Mouse (Mus musculus) forebrain, embryonic 15.5 days (tissue): ENCODE measurements around the gene Sh3pxd2a. TPM values are rescaled to one million over a fixed set of nuclear protein-coding genes. Genes with fewer than 3 reads are reported as not detected.

Source experiments
- ATAC-seq: fragments of 200-750 bp; cut with Nextera tagmentation; replicated peaks from 2 replicates; pipeline ENCODE4 v1.8.0; 2017; ENCODE audit warnings: mild to moderate bottlenecking, moderate TSS enrichment, moderate library complexity
- H3K27ac ChIP-seq: fragments of 300-500 bp; sonication (generic); replicated peaks from 2 replicates; pipeline ENCODE4 v1.5.1; 2015; ENCODE audit warnings: mild to moderate bottlenecking, inconsistent platforms
- H3K27me3 ChIP-seq: fragments of 300-500 bp; sonication (generic); 2 replicates; pipeline ENCODE4 v1.6.1; 2015; ENCODE audit warnings: inconsistent platforms
- H3K36me3 ChIP-seq: fragments of 300-500 bp; sonication (generic); 2 replicates; pipeline ENCODE4 v1.6.1; 2015; ENCODE audit warnings: mild to moderate bottlenecking, inconsistent platforms
- H3K4me1 ChIP-seq: fragments of 300-500 bp; sonication (generic); 2 replicates; pipeline ENCODE4 v1.6.1; 2015; ENCODE audit warnings: inconsistent platforms
- H3K4me2 ChIP-seq: fragments of 300-500 bp; sonication (generic); replicated peaks from 2 replicates; pipeline ENCODE4 v1.6.1; 2015; ENCODE audit warnings: mild to moderate bottlenecking, inconsistent platforms
- H3K4me3 ChIP-seq: fragments of 300-500 bp; sonication (generic); 2 replicates; pipeline ENCODE4 v1.5.1; 2015; ENCODE audit warnings: mild to moderate bottlenecking, inconsistent platforms
- H3K9ac ChIP-seq: fragments of 300-500 bp; sonication (generic); replicated peaks from 2 replicates; pipeline ENCODE4 v1.6.1; 2015; ENCODE audit warnings: mild to moderate bottlenecking, inconsistent platforms
- H3K9me3 ChIP-seq: fragments of 300-500 bp; sonication (generic); 2 replicates; pipeline ENCODE4 v1.6.1; 2016; ENCODE audit warnings: inconsistent platforms
- WGBS: fragments of 180-500 bp; shearing (Covaris S2); methylation state at CpG from one replicate; pipeline ENCODE4 v1.1.7; 2015; ENCODE audit warnings: mixed read lengths; 5-methylcytosine and 5-hydroxymethylcytosine counted together
- polyA plus RNA-seq: library from polyadenylated mRNA; unstranded; fragments of >200 nt; fragmentation: Nextera tagmentation; extraction: Ambion mirVana; gene quantifications from 2 replicates; pipeline ENCODE4 v1.2.1, GENCODE M21; 2015

The Sh3pxd2a gene
- polyA plus RNA-seq, 1 experiment from 2014 or later, result 2.0 TPM

DNA sequence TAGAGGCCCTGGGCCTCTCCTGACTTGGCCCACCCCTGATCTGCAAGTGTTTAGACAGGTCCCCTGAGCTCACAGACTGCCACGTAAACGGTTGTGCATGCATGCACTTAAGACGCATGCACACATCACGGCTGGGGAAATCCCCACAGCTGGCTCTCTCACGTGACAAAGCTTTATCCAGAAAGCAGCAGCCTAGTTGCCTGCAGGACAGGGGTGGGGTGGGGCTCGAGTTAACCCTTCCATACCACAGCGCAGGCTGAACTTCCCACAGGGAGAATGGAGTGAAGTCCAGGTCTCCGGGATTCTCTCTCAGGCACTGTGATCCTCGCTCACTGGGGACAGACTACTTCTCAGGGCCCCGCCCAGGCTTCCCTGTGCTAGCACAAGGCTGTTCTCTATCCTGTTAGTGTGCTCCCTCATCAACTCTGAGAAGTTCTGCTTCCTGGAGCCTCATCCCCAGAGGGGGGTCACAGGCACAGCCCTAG, 133.4 kb downstream of the Sh3pxd2a start:
- Histone ChIP-seq H3K9me3 (no peaks in the 10 kb centered on the region), H3K4me3 (no peak overlapping the region), H3K27me3 (no peaks in the 10 kb centered on the region), H3K4me1 (peaks cover 25% of the 10 kb centered on the region), H3K9ac (no peak overlapping the region), H3K27ac (0 out of 2 replicates have a peak overlapping the region, but pooled peaks have one; percentile 23), H3K36me3 (no peaks in the 10 kb centered on the region), H3K4me2 (no peak overlapping the region)
- ATAC-seq, result peak; percentile 62
- WGBS, result 19% methylated on average over 10 of the region's 10 CpGs

DNA sequence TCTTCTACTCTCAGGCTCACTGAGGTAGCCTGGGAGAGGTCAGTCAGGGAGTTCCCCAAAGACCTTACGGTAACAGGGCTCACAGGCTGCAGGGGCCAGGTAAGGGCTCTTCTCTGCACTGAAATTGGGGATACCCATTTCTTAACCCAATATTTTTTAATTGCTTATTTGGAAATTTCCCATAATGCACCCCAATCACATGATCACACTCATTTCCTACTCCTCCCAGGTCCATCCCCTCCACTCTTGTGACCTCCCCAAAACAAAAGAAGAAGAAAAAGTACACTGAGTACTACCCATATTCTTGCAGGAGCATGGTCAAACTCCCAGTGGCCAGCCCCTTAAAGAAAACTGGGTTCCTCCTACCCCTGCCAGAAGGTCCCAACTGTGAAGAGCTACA, 135.1 kb downstream of the Sh3pxd2a start:
- 89% methylated on average over 1 of the region's 1 CpGs for WGBS
- no peaks in the 10 kb centered on the region for H3K9me3 ChIP-seq
- H3K4me3 ChIP-seq, result no peak overlapping the region
- H3K36me3 ChIP-seq, result no peaks in the 10 kb centered on the region
- peaks cover 13% of the 10 kb centered on the region for H3K4me1 ChIP-seq
- no peak overlapping the region for H3K9ac ChIP-seq
- no peak overlapping the region for H3K27ac ChIP-seq
- no peak overlapping the region for H3K4me2 ChIP-seq
- H3K27me3 ChIP-seq, result no peaks in the 10 kb centered on the region
- no peak for ATAC-seq

DNA sequence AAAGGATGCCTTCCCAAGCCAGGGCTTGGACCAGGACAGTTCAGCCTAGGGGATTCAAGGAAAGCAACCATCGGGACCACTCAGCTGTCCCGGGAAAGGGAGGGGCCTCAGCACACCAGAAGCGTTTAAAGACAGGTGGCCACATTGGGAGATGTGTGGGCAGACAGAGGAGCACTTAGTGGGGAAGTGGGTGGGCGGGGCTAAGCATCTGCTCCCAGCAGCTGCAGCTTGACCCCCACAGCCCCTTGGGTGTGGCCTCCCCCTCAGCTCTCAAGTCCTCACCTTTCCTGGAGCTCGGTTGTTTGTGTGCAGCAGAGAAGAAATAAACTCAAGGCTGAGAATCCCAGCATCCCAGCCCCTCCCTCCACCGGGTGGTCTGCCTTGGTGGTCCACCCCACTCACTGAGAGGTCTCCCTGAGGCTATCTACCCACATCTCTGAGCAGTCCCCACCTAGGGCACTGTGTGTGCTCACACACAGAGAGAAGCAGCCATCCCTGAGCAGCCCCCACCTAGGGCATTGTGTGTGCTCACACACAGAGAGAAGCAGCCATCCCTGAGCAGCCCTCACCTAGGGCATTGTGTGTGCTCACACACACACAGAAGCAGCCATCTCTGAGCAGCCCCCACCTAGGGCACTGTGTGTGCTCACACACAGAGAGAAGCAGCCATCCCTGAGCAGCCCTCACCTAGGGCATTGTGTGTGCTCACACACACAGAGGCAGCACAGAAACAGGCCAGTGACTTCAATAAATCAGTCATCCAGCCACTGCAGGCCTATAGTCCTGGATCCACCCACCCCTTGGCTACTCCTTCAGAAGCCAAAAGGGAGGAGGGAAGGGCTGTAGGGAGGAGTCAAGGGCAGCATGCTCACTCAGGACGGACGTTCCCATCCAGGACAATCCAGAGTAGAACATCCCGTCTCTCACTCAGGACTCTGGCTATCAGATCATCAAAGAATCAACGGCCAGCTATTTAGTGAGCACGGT, 136.0 kb downstream of the Sh3pxd2a start:
- H3K27me3 ChIP-seq, result no peaks in the 10 kb centered on the region
- no peaks in the 10 kb centered on the region for H3K36me3 ChIP-seq
- H3K4me3 ChIP-seq, result no peak overlapping the region
- no peaks in the 10 kb centered on the region for H3K9me3 ChIP-seq
- WGBS, result 36% methylated on average over 11 of the region's 11 CpGs
- H3K4me2 ChIP-seq, result no peak overlapping the region
- ATAC-seq, result peak; percentile 26
- H3K9ac ChIP-seq, result no peak overlapping the region
- H3K27ac ChIP-seq, result no peak overlapping the region
- peaks cover 13% of the 10 kb centered on the region for H3K4me1 ChIP-seq

DNA sequence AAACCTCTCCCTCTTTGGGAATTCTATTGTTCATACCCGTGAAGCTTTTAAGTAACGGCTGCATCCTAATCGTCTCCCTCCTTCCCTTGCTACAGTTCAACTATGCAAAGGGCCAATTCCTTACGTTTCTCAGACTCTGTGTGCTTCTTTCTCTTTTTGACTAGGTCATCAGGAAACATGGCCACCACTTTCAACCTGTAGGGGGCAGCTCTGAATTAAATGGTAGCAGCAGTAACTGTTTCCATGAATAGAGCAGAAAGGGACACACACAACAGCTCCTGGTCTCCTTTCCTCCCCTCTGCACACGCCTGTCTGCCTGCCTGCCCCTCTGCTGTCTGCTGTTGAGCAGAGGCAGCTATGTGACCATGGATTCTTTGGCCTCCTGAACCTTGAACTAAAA, 138.3 kb downstream of the Sh3pxd2a start:
- H3K27ac ChIP-seq, result no peak overlapping the region
- no peak overlapping the region for H3K9ac ChIP-seq
- no peak overlapping the region for H3K4me2 ChIP-seq
- no peaks in the 10 kb centered on the region for H3K36me3 ChIP-seq
- 26% methylated on average over 5 of the region's 5 CpGs for WGBS
- H3K9me3 ChIP-seq, result no peaks in the 10 kb centered on the region
- no peak overlapping the region for H3K4me3 ChIP-seq
- peaks cover 10% of the 10 kb centered on the region for H3K4me1 ChIP-seq
- no peak for ATAC-seq
- no peaks in the 10 kb centered on the region for H3K27me3 ChIP-seq

DNA sequence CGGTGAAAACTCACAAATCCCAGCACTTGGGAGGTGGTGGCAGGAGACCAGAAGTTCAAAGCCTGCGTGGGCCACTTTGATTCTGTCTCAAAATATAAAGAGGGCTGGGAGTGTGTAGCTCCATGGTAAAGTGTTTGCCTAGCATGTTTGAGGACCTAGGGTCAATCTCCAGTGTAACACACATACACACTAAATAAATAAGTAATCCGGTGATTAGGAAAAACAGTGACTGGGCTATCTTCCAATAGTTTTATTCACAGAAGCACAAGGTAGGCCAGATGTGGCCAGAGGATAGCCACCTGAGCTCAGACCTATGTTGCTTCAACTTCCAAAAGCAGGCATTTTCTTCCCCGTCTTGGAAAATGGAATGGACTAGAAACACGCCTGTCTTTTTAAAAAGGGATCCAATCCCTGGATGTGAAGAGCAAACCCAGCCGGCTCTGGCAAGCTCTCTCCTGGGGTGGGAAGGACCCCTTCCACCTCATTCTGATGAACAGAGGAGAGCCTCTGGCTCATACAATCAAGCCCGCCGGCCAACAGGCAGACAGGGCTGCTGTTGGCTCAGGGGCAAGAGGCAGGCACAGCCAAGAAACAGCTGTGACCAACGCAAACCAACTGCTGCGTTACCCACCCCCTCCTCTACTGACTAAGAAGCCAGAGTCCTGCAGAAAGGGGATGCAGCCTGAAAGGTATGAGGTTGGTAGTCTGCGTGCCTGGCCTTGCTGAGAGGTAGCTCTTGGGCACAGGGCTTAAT, 140.9 kb downstream of the Sh3pxd2a start:
- Histone ChIP-seq H3K9me3 (no peaks in the 10 kb centered on the region), H3K27me3 (no peaks in the 10 kb centered on the region), H3K4me1 (peaks cover 14% of the 10 kb centered on the region), H3K4me3 (no peak overlapping the region), H3K36me3 (no peaks in the 10 kb centered on the region), H3K9ac (no peak overlapping the region), H3K4me2 (no peak overlapping the region), H3K27ac (no peak overlapping the region)
- WGBS, result 66% methylated on average over 11 of the region's 11 CpGs
- no peak for ATAC-seq

DNA sequence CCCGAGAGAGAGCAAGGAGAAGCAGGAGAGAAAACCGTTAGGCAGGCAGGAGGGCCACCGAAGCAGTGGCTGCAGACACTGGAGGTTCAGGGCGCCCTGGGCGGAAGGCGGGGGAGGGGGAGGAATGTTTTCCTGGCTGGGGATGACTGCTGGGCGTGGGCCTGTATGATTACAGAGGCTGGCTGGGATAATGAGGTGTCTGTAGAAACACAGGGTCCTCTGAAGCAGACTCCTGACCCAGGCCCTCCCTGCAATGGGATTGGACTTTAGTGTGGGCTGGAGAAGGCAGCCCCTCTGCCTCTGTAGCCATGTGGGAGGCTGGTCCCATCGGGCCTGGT, 143.9 kb downstream of the Sh3pxd2a start:
- ATAC-seq, result no peak
- Histone ChIP-seq H3K4me2 (no peak overlapping the region), H3K27ac (no peak overlapping the region), H3K27me3 (no peaks in the 10 kb centered on the region), H3K4me3 (no peak overlapping the region), H3K9me3 (no peaks in the 10 kb centered on the region), H3K9ac (no peak overlapping the region), H3K4me1 (peaks cover 34% of the 10 kb centered on the region), H3K36me3 (no peaks in the 10 kb centered on the region)
- 30% methylated on average over 8 of the region's 8 CpGs for WGBS

DNA sequence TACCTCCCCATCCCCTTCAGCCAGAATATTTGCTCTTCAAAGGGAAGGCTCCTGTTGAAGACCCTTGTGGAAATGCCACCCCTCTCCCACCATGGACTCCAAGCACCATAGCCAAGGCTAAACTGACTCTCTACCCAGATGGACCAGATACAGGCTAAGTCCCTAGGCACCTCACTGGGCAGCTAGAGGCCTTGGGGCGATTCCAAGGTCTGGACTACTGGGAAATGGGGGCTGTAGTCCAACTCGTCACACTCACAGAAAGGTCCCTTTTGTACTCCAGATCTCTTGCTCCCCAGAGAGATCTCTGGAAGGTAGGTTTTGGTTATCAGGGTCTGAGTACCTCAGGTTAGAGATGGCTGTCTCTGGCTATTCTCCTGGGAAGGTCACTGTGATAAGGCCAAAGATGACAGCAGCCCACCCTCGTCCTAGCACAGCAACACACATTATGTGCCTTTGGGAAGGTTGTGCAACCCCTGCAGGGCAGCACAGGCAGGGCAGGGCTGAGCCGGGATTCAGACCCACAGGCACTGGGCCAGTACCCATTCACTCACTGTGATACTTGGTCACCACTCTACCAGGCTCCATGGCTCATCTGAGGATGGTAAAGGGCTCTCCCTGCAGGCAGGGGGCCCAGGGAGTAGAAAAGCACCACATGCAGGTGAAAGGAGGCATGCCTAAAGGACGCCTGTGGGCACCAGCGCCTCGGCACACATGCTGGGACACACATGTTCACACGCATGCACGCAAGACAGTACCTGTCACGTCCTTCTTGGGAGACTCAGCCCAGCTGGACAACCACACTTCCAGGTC, 144.5 kb downstream of the Sh3pxd2a start:
- Histone ChIP-seq H3K27me3 (no peaks in the 10 kb centered on the region), H3K27ac (no peak overlapping the region), H3K4me3 (no peak overlapping the region), H3K9ac (no peak overlapping the region), H3K4me2 (no peak overlapping the region), H3K4me1 (peaks cover 40% of the 10 kb centered on the region), H3K9me3 (no peaks in the 10 kb centered on the region), H3K36me3 (no peaks in the 10 kb centered on the region)
- no peak for ATAC-seq
- WGBS, result 64% methylated on average over 10 of the region's 10 CpGs

DNA sequence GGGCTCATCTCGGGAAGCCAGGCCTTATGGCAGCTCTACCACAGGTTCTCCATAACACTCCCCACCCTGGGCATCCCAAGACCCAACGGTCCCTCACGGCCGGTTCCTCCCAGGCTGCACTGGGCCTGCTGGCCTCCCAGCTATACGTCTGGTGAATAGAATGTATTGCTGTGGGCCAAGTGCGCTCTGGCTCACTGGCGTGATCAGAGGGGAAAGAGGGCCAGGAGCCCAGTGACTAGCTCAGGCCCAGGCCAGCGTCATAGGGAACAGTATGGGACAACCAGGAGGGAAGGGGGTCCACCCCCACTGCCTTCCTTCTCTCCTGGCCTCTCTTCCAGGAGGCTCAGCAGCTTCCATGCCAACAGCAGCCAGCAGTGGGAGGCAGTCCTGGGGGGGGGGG, 145.1 kb downstream of the Sh3pxd2a start:
- WGBS, result 90% methylated on average over 8 of the region's 8 CpGs
- Histone ChIP-seq H3K9ac (no peak overlapping the region), H3K4me2 (no peak overlapping the region), H3K4me1 (peaks cover 46% of the 10 kb centered on the region), H3K36me3 (no peaks in the 10 kb centered on the region), H3K4me3 (no peak overlapping the region), H3K27me3 (no peaks in the 10 kb centered on the region), H3K9me3 (no peaks in the 10 kb centered on the region), H3K27ac (no peak overlapping the region)
- no peak for ATAC-seq

DNA sequence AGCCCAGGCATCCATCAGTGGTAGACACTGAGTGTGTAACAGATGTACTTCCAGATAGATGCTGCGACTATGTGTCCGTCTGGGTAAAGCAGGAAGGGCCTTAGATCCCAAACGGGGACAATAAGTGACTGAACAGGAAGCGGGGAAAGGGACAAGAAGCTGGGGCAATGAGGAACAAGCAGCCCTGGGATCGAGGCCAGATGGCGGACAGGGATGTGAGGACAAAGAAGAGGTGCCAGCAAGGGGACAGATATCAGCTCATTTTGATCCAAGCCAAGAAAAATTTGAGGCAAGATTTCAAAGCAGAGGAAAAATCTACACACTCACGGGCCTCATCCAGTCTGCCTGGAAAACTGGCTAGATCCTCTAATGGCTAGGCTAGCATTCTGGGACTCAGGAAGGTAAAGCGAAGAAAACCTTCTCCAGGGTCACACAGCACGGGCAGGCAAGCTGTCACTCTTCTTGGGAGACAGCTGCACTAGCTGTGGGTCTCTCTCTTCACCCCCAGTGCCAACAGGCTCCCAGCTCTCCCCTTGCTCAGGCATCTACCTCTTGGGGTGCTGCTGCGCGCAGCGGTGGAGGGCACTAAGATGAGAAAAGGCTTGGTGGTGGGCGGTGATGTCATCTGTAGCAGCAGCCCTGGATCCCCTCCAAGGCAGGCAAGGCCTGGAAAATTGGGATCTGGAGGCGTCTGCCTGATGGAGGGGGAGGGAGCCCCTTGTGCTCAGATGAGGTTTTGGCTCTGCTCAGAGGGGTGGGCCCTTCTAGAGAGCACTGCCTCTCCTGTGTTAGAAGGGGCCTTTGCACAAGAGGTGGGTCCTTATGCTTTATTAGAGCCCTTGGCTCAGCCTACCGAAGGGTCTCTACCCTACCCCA, 146.9 kb downstream of the Sh3pxd2a start:
- Histone ChIP-seq H3K9me3 (no peaks in the 10 kb centered on the region), H3K9ac (0 out of 2 replicates have a peak overlapping the region, but pooled peaks have one; percentile 3), H3K4me1 (peaks cover 56% of the 10 kb centered on the region), H3K4me2 (no peak overlapping the region), H3K36me3 (no peaks in the 10 kb centered on the region), H3K27me3 (no peaks in the 10 kb centered on the region), H3K4me3 (no peak overlapping the region), H3K27ac (peak overlapping the region; percentile 70)
- peak; percentile 72 for ATAC-seq
- 34% methylated on average over 15 of the region's 15 CpGs for WGBS

DNA sequence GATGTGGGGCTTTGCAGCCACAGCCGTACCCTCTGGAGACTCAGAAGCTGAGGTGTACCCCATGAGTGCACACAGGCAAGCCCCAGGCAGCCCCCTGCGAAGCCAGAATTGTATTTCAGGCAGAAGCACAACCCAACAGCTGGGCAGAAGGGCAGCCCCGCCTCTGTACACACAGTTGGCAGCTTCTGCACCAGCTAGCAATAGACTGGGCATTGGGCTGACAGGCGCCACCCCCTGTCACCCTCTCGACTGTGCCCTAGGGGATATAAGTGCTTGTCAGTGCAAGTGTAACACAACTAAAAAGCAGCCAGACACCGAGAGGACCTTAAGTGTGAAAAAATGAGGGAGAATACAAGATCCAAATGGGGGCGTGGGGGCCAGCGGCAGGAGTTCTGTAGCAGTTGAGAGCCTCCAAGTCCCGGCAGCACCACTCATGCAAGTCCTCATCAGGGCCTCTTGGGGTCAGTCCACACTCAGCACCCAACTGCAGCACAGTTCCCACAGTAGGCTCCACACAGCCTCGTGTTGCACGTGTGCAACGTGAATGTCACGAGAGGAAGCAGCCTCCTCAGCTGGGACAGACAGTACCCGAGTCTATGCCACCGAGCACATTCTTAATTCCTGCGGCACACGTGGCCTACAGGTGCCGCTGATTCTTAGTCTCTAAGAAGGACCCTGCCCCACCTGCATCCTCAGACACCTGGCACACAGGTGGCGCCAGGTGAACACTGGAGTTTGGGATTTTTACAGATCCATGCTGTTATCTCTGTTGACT, 147.7 kb downstream of the Sh3pxd2a start:
- no peak overlapping the region for H3K4me2 ChIP-seq
- no peak for ATAC-seq
- no peaks in the 10 kb centered on the region for H3K9me3 ChIP-seq
- WGBS, result 66% methylated on average over 19 of the region's 19 CpGs
- H3K36me3 ChIP-seq, result no peaks in the 10 kb centered on the region
- H3K27me3 ChIP-seq, result no peaks in the 10 kb centered on the region
- 0 out of 2 replicates have a peak overlapping the region, but pooled peaks have one; percentile 3 for H3K9ac ChIP-seq
- H3K4me3 ChIP-seq, result no peak overlapping the region
- H3K27ac ChIP-seq, result peak overlapping the region; percentile 70; the same call in 1 of the 2 replicates
- peaks cover 56% of the 10 kb centered on the region for H3K4me1 ChIP-seq
